Mouse (Mus musculus) brain, embryonic 14.5 days (tissue): ENCODE measurements around the gene Ylpm1.

ENCODE experiments used
- CTCF ChIP-seq: fragments of 200-500 bp; IDR thresholded peaks from 2 replicates; pipeline ENCODE4 v1.5.1; 2012; ENCODE audit warnings: inconsistent platforms, mild to moderate bottlenecking, moderate library complexity, borderline replicate concordance; ENCODE audit not compliant: insufficient read depth, insufficient read length; ENCODE audit errors: extremely low read depth
- POLR2A ChIP-seq: fragments of 200-500 bp; IDR thresholded peaks from 2 replicates; pipeline ENCODE4 v1.6.1; 2012; ENCODE audit warnings: mild to moderate bottlenecking, inconsistent platforms, borderline replicate concordance; ENCODE audit not compliant: poor library complexity, insufficient read depth, insufficient read length, severe bottlenecking; ENCODE audit errors: extremely low read depth

DNA sequence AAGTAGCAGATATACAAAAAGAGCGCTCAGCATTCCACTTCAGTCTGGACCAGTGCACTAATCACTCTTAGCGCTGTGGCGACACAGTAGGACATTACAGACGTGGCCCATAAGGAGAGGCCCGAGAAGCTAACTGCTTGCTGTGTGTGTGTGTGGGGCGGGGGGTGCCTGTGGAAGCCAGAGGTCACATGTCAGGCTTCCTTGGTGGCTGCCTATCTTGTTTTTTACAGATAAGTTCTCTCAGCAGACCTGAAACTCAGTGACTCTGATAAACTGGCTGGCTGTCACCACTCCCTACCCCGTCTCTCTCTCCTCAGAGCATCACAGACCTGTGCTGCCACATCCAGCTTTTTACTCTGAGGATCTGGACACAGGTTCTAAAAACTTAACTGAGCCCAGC, 33.5 kb upstream of the Ylpm1 start:
- TF ChIP-seq POLR2A (no peak), CTCF (no peak)
